Mouse (Mus musculus) MEL (cell line): ENCODE results near the gene Atg7.

Experiments
- CTCF ChIP-seq, 3 experiments: IDR thresholded peaks in 2 of 3; conservative IDR thresholded peaks in 1 of 3; 2 replicates each; pipeline ENCODE4 v1.5.1; 2011 to 2012; ENCODE audit warnings: low read length in 3 of 3, low read depth in 2 of 3, mild to moderate bottlenecking in 2 of 3, improper control_type of control experiment in 1 of 3, inconsistent platforms in 1 of 3, mixed read lengths in 1 of 3, moderate library complexity in 1 of 3; ENCODE audit not compliant: control insufficient read depth in 1 of 3, insufficient read depth in 1 of 3, poor library complexity in 1 of 3, severe bottlenecking in 1 of 3
- ELF1 ChIP-seq: IDR thresholded peaks from 2 replicates; pipeline ENCODE4 v1.6.1; 2014; ENCODE audit warnings: low read depth, mild to moderate bottlenecking, inconsistent platforms, low read length, improper control_type of control experiment, moderate library complexity
- EP300 ChIP-seq, 2 experiments: IDR thresholded peaks; 2 replicates each; pipeline ENCODE4 v1.6.1; 2011; ENCODE audit warnings: improper control_type of control experiment in 2 of 2, low read length in 2 of 2, low read depth in 1 of 2, mild to moderate bottlenecking in 1 of 2
- MAX ChIP-seq: IDR thresholded peaks from 2 replicates; pipeline ENCODE4 v1.6.1; 2011; ENCODE audit warnings: low read length, improper control_type of control experiment
- MAZ ChIP-seq: IDR thresholded peaks from 2 replicates; pipeline ENCODE4 v1.6.1; 2012; ENCODE audit warnings: low read depth, mild to moderate bottlenecking, inconsistent platforms, low read length, improper control_type of control experiment
- MYC ChIP-seq: IDR thresholded peaks from 2 replicates; pipeline ENCODE4 v1.6.1; 2011; ENCODE audit warnings: low read depth, mild to moderate bottlenecking, low read length, improper control_type of control experiment, moderate library complexity
- NELFE ChIP-seq: IDR thresholded peaks from 2 replicates; pipeline ENCODE4 v1.6.1; 2011; ENCODE audit warnings: low read depth, low read length, improper control_type of control experiment
- POLR2A ChIP-seq, 2 experiments: IDR thresholded peaks; 2 replicates each; pipeline ENCODE4 v1.6.1; 2011 to 2012; ENCODE audit warnings: low read length in 2 of 2, mild to moderate bottlenecking in 2 of 2, control low read depth in 1 of 2, improper control_type of control experiment in 1 of 2, low read depth in 1 of 2, moderate library complexity in 1 of 2; ENCODE audit not compliant: control insufficient read depth in 1 of 2, insufficient read depth in 1 of 2, poor library complexity in 1 of 2
- SIN3A ChIP-seq: IDR thresholded peaks from 2 replicates; pipeline ENCODE4 v1.6.1; 2012; ENCODE audit warnings: low read length, improper control_type of control experiment, inconsistent platforms
- ZC3H11A ChIP-seq: IDR thresholded peaks from 2 replicates; pipeline ENCODE4 v1.6.1; 2012; ENCODE audit warnings: low read depth, mild to moderate bottlenecking, inconsistent platforms, low read length, improper control_type of control experiment

DNA sequence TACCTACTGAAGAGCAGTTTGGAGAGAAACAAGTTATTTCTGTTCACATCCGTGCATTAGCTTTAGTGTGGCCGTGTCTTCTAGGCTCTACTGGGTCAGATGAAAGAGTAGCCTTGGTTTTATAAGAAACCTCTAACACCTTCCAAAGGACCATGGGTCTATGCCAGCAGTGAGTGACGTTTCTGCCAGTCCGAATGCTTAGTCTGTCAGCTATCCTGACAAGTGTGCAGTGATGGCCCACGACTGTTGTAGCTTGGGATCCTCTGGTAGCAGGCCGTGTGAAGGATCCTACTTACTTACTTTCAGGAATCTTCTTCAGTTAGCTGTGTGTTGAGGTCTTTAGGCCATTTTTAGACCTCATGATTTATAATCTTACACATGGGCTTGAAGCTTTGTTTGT is 123.4 kb downstream of the Atg7 start:
- TF ChIP-seq CTCF (IDR thresholded peaks at IDR 0.05 in 2 of 3, conservative IDR thresholded peaks at IDR 0.05 in 1 of 3; ENCODE audit: control insufficient read depth in 1 of 3, insufficient read depth in 1 of 3, low read depth in 2 of 3, low read length in 3 of 3, poor library complexity in 1 of 3, severe bottlenecking in 1 of 3) (no peak), POLR2A (IDR thresholded peaks at IDR 0.05; ENCODE audit: control insufficient read depth in 1 of 2, insufficient read depth in 1 of 2, low read depth in 1 of 2, low read length in 2 of 2, poor library complexity in 1 of 2) (no peak), MAZ (no peak), SIN3A (no peak), MAX (no peak), EP300 (IDR thresholded peaks at IDR 0.05; ENCODE audit: low read depth in 1 of 2, low read length in 2 of 2) (no peak), ZC3H11A (no peak), MYC (no peak), NELFE (no peak), ELF1 (no peak)
